Mouse (Mus musculus) inflammation-experienced regulatory T-cells, adult 6 months (primary cell): ENCODE data around the gene Grk2. TPM values are rescaled to one million over a fixed set of nuclear protein-coding genes. Genes with fewer than 3 reads are reported as not detected.
A peak's percentile ranks its signal among the peaks of the same experiment; 100 is the strongest.

Experiments used
- ATAC-seq: one replicate; pipeline ENCODE4 v1.8.0; 2017
- polyA plus RNA-seq, 3 experiments: library from polyadenylated mRNA; unstranded; fragments of 100-300 nt; shearing (Covaris generic); gene quantifications; one replicate each; pipeline ENCODE4 v1.2.1; 2017

Grk2 gene
- polyA plus RNA-seq, 3 experiments from 2014 or later: 81.3 to 90.8 (median 85.9) TPM

GRCm38 (mm10) chr19:4302936-4303639 is 2.9 kb downstream of the Grk2 start:
- no peak for ATAC-seq

- peak; percentile 23 for ATAC-seq
Measured at GRCm38 (mm10) chr19:4301735-4302651, 4.0 kb downstream of the Grk2 start.

GRCm38 (mm10) chr19:4300852-4301734 is 4.9 kb downstream of the Grk2 start:
- no peak for ATAC-seq

- ATAC-seq: peak; percentile 82
Measured at GRCm38 (mm10) chr19:4300271-4300704, 5.7 kb downstream of the Grk2 start.

GRCm38 (mm10) chr19:4299574-4300270 is 6.3 kb downstream of the Grk2 start:
- peak; percentile 30 for ATAC-seq

DNA sequence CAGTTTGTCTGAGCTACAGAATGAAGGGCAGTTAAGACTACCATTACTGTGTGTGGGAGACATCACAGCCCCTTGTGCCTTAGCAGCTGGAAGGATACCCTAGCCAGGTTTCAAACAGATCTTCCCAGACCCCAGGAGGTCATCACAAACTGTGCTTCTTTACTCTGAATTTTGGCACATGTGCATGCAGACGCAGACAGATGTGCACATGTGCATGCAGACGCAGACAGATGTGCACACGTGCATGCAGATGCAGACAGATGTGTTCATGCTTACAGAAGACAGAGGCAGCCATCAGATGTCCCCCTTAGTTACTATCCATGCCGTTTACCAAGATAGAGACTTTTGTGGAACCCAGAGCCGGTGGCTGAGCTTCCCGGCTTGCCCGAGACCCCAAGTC is 6.9 kb downstream of the Grk2 start:
- no peak for ATAC-seq

DNA sequence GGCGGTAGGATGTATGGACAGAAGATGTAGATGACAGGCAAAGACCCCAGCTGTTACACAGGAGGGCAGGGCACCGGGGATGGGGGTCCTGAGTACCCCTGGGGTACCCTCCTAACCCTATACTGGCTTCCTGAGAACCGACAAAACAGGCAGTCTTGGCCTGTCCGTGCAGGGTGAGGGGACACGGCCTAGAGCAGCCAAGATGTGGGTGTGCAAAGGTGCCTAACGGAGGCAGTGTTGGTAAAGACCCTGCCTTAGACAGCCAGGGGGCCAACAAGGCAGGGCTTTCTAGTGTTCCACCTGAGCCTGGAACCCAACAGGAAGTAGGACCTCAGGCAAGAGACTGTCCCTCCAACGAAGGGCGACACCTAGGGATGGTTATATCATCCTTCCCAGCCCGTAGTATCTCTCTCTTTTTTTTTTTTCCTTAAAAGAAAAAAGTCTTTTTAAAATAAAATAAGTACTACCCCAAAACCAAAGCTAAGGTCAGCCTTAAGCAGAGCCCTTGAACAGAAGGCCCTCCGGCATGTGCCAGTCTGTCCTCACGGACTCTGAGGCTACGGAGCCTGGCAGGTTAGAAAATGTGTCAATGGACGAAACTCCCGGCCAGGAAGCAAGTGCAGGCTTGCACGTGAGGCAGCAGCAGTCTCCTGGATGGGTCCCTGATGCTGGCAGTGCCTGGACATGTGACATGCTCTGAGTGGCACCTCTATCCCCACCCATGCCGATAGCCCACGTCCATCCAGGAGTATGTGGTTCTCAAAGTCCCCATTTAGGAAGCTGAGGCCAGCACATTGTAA is 7.5 kb downstream of the Grk2 start:
- no peak for ATAC-seq

GRCm38 (mm10) chr19:4297851-4298250 is 8.2 kb downstream of the Grk2 start:
- no peak for ATAC-seq

- ATAC-seq: no peak
Measured at GRCm38 (mm10) chr19:4296611-4297010, 9.4 kb downstream of the Grk2 start.

- no peak for ATAC-seq
Measured at GRCm38 (mm10) chr19:4295391-4295790, 10.6 kb downstream of the Grk2 start.

DNA sequence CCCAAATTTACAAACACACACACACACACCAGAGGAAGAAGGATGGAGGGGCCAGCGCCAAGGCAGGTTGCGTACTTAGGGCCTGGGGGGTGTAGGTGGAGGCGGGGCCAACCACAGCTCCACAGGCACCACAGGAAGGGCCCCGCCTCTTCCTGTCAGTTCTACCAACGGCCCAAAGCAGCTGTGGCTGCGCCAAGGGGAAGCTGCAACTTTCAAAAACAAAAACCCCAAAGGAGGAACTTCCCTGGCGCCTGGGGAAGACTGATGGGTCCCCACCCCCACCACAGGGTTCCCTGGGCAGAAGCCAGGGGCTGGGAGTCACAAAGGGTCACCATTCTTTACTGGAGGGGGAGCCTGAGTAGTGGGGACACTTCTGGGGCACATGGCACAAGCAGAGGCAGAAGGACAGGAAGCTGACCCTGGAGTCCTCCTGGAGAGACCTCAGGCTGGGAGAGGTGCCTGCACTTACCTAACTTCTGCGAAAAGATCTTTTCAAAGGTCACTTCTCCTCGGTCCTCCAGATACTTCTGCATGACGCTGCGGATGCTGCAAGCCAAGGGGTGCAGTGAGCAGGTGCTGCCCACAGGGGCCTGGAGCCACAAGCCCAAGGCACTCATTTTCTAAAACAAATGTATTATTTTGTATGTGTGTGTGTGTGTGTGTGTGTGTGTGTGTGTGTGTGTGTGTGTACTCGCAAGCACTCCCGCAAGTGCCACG is 11.5 kb downstream of the Grk2 start:
- peak; percentile 82 for ATAC-seq

- no peak for ATAC-seq
Measured at GRCm38 (mm10) chr19:4291161-4291560, 14.9 kb downstream of the Grk2 start.

DNA sequence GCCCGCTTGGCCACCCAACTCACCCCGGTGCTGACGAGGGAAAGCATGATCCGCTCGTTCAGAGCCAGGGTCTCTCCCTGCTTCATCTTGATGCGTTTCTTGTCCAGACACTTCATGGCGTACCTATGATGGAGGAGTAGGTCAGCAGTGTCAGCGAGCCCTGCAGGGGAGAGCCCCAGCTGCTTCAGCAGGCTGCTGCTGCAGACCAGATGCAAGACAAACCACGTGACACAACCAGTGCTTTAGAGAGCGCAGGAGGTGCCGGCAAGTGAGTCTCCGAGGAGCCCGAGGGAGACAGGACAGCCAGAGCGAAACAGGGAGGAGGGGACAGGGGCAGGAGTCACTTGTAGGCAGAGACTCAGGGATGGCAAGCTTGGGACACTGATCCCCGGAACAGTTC is 15.3 kb downstream of the Grk2 start:
- ATAC-seq: no peak

DNA sequence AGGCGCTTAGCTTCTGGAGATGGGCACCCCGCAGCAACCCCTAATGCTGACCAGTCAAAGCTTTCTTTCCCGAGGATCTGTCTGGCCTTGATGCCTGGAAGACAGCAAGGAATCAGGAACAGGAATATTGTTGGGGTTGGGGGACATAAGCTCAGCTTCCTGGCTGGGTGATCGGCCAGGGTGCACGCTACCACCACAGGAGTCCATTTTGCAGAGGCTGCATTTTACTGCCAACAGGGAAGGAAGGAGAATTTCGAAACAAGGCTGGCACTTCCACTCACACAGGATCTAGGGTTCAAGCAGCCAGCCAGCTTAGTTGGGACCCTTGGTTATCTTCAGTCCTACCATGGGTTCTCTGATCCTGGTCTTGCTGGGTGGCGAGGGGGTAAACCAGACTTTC is 22.4 kb downstream of the Grk2 start:
- no peak for ATAC-seq

DNA sequence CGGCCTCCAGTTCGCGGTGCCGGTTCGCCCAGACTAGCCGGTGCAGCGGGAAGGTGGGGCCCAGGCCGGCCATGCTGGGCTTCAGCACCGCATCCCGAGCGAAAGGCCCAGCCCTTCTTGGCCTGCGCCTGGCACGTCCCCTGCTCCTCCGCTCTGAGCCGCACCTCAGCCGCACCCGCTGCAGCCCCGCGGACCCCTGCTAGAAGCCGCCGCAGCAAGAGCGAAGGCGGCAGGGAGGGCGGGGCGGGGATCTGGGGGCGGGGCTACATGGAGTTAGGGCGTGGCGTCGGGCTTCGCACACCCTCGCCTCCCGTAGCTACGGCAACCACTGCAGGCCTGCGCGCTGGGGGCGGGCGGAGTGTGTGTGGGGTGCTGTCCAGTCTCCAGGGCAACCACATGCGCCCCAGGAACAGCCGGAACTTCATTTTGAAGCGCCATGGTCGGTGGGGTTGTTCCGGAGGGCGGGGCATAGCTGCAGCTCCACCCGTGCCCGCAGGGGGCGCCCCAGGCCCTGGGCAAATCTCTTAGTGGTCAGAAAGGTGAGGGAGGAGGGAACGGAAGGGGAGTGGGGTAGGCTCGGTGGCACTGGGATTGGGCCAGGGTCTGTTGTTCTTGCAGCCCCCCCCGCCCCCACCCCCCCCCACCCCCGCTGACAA is 23.0 kb downstream of the Grk2 start, which contains the start of gene Ankrd13d:
Gene Ankrd13d, minus strand, starts transcription at position 240 of the 656 bp plus-strand sequence.
- peak; percentile 81 for ATAC-seq

- ATAC-seq: no peak
Measured at GRCm38 (mm10) chr19:4280425-4280824, 25.6 kb downstream of the Grk2 start.

GRCm38 (mm10) chr19:4279487-4279886 is 26.5 kb downstream of the Grk2 start:
- ATAC-seq: no peak

DNA sequence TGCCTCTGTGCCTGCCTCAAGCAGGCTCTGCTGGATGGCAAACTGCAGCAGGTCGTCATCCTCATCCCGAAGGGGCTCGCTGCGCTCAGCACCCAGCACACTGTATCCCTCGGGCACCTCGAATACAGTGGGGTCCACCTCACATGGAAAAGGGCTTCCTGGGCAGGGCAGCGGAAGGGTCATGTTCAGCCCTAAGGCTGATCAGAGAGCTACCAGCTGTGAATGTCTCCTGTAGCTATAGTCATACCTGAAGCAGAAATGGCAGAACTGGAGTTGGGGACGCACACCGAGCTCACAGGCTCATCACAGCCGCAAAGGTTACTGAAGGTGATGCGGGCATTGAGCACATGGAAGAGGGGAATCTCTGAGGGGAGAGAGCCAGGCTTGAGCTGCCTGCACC is 35.0 kb downstream of the Grk2 start:
- ATAC-seq: no peak

- ATAC-seq: no peak
Measured at GRCm38 (mm10) chr19:4270187-4270586, 35.8 kb downstream of the Grk2 start.
